Mouse (Mus musculus): ENCODE results near the gene Tbc1d4.
A peak's percentile ranks its signal among the peaks of the same experiment; 100 is the strongest.

Gene Tbc1d4

GRCm38 (mm10) chr14:101608519-101609368, at the start of gene Tbc1d4:
Tbc1d4 (minus strand) TSS chr14:101609191.
- DNase-seq: peak; percentile 86 to 88

DNA sequence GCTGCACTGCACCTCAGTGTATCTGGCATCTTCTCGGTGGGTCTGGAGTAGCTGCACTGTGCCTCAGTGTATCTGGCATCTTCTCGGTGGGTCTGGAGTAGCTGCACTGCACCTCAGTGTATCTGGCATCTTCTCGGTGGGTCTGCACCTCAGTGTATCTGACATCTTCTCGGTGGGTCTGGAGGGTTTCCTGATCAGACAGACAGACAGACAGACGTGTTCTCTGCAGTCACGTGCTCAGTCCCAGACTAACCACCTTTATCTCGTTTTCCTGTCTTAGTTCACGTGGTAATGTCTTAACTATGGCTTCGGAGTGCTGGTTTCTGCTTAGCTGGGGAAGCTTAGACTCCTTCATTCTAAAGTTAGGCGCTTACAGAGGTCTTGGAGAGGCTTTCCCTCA, 47.3 kb upstream of the Tbc1d4 start:
- no peak for DNase-seq

GRCm38 (mm10) chr14:101654526-101654909, 45.5 kb upstream of the Tbc1d4 start:
- no peak for DNase-seq

- DNase-seq: peak; percentile 92 to 98
These were observed 44.9 kb upstream of the Tbc1d4 start, which contains the start of gene Uchl3 for GRCm38 (mm10) chr14:101653581-101654525. Uchl3 (plus strand) TSS chr14:101653967.

DNA sequence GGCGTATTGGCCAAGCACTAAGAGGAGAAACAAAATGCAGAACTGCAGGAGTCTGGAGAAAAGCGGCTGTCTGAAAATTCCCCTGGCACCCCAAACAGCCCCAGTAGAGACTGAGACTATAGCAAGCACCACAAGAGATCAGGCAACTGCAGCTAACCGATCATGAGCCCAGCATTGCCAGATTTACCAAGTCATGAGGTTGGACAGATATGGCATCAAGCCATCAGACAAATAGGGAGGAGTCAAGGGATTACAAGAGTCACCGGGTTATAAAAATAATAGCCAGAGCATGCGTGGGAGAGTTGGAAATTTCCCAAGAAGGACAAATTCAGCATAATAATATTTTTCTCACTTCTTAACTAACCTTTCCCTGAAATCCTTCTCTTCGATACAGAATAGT, 43.6 kb upstream of the Tbc1d4 start:
- no peak for DNase-seq

DNA sequence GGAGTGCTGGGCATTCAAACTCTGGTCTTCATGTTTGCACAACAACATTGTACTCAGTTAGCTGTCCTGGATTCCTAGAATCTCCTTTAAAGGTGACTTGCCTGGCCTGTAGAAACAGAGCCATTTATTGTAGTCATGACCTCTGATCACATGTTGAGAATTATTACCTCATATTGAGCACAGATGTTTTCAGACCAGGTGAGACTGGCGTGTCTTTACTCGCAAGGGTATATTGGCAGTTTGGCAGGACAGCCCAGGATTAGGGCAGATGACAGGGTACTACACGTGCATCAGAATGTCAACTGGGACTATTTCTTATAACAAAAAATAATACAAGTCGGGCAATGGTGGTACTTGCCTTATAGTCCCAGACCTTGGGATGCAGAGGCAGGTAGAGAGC, 41.6 kb upstream of the Tbc1d4 start:
- DNase-seq: no peak

- DNase-seq: no peak
These were observed 36.0 kb upstream of the Tbc1d4 start for GRCm38 (mm10) chr14:101644948-101645347.

- peak; percentile 94 for DNase-seq
These were observed 31.3 kb upstream of the Tbc1d4 start, which contains the start of gene Commd6 for GRCm38 (mm10) chr14:101640153-101640843. Commd6 (minus strand) TSS chr14:101640686.

- no peak for DNase-seq
These were observed 28.4 kb upstream of the Tbc1d4 start for GRCm38 (mm10) chr14:101637381-101637780.

- no peak for DNase-seq
These were observed 26.8 kb upstream of the Tbc1d4 start for GRCm38 (mm10) chr14:101635765-101636164.

GRCm38 (mm10) chr14:101630548-101630947, 21.6 kb upstream of the Tbc1d4 start:
- DNase-seq: no peak

- DNase-seq: no peak
These were observed 8.7 kb upstream of the Tbc1d4 start for GRCm38 (mm10) chr14:101617680-101618079.

DNA sequence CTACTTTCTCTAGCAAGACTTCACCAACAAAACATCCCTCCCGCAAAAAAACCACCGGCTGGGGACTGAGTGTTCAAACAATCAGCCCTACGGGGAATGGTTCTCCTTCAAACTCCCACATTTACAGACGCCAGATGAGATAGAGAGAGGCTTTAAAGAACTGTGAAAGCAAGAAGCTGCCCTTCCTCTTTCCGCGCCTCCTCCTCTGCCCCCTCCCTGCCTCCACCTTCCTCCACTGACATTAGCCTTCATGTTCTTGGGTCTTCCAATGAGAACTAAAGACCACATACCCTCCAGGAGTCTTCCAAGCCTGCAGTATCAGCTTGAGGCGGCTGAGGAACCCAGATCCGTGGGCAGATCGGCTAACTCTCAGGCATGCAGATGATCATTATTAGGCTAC, 7.2 kb upstream of the Tbc1d4 start:
- DNase-seq: no peak

DNA sequence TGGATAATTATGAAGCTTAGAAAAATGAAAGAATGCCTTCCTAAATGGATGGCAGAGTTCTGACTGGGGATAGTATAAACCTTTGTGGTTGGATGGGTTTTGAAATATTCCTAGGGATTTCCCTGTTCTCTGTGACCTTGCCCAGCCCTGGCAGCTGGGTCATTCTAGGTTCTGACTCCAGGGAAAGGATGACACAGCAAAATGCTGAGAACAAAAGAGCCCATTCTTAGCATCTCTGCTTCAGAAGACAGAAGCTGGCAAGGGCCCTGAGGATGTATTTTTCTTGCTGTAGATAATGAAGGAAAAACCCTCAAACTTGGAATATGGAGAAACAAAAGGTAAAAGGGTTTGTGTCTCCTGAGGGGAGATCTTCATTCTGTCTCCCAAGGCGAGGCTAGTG, 4.2 kb upstream of the Tbc1d4 start:
- no peak for DNase-seq

- DNase-seq: no peak
These were observed 1.7 kb upstream of the Tbc1d4 start for GRCm38 (mm10) chr14:101610701-101611100.

GRCm38 (mm10) chr14:101607631-101608518, 1.1 kb downstream of the Tbc1d4 start:
- peak in 1 of 2 experiments; percentile 17 for DNase-seq

- DNase-seq: no peak
These were observed 3.1 kb downstream of the Tbc1d4 start for GRCm38 (mm10) chr14:101605843-101606242.

DNA sequence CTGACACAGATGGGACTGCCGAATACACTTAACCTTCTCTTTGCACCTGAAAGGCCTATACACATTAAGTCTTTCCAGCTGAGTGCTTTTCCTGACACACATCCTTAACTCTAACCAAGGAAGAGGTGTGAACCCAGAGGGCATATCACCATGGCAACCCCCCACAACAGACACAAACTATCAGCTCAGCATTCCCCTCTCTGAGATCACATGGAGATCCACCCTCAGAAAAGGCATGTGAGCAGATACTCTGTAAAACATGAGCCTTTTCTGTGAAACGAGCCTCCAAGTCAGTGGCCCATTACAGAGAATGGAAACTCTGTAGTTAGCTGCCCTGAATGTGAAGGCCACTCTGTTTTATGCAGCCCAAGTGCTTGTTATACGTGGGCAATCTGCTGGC, 6.1 kb downstream of the Tbc1d4 start:
- DNase-seq: no peak

GRCm38 (mm10) chr14:101597096-101597715, 11.8 kb downstream of the Tbc1d4 start:
- no peak for DNase-seq

DNA sequence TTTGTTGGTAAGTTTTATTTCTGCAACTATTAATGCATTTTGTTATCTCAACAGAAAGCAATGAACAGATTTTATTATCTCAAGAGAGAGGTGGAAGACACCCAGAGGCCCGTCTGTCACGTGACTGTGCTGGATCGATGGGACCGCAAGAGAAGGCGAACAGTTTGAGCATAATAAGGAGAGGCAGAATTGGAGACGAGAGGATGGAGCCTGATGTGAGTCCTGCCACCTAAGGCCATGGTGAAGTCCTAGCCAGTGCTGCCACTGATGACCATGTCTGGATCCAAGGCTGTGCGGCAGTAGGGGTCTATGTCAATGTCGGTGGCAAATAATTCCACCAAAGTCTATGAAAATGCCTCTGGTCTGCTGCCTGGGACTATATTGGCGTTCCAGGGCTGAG, 12.3 kb downstream of the Tbc1d4 start:
- DNase-seq: no peak

All from kidney, adult 8-10 months (tissue).